Mouse (Mus musculus) spleen, postnatal 36 days (tissue): Measurements from ENCODE around the gene Utp11.

Experiments
- DNase-seq, 2 experiments: peaks; one replicate each; pipeline ENCODE4 v3.0.0; 2022; ENCODE audit warnings: low spot score in 2 of 2, mixed read lengths in 1 of 2

The Utp11 gene

DNA sequence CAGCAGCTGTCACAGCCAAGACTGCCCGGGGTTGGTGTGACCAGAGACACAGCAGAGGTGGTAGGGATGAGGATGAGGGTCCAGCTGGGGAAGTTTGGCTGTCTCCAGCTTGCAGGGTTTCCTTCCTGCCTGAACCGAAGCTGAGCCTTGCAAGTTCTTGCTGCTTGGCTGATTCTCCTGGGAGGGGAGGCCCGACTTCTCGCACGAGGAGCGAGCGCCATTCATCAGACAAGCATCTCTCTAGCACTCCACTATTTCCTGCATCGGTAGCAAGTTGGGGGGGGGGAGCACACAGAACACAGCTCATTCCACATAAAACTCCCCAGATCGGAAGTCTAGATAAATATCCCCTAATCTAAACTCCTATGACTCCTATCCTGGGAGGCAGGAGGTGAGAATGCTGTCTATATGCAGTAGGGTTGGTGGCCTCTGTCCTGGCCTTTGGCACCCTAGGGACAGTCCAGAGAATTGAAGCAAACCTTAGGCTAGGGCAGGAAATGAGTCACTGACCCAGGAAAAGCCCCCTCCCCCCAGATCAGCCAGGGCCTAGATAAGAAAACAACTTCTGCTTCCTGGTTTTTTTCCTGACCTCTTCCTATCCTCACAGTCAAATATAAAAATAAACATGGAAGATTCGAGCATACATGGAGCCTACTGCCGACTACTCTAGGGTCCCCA, 11.5 kb upstream of the Utp11 start:
- no peak for DNase-seq

GRCm38 (mm10) chr4:124703881-124704796, 10.7 kb upstream of the Utp11 start:
- peak; percentile 50 to 55 for DNase-seq

- no peak for DNase-seq
Measured at GRCm38 (mm10) chr4:124703406-124703805, 10.0 kb upstream of the Utp11 start.

GRCm38 (mm10) chr4:124701916-124702315, 8.5 kb upstream of the Utp11 start:
- no peak for DNase-seq

- DNase-seq: peak; percentile 51
Measured at GRCm38 (mm10) chr4:124701052-124701845, 7.8 kb upstream of the Utp11 start.

GRCm38 (mm10) chr4:124700248-124700971, 7.0 kb upstream of the Utp11 start, which contains the start of gene Fhl3:
Gene Fhl3 (plus strand): TSS chr4:124700701.
- peak; percentile 74 to 79 for DNase-seq

- no peak for DNase-seq
Measured at GRCm38 (mm10) chr4:124699791-124700190, 6.4 kb upstream of the Utp11 start.

GRCm38 (mm10) chr4:124695786-124696516, 2.6 kb upstream of the Utp11 start:
- no peak for DNase-seq

GRCm38 (mm10) chr4:124694572-124694971, 1.2 kb upstream of the Utp11 start:
- DNase-seq: no peak

DNA sequence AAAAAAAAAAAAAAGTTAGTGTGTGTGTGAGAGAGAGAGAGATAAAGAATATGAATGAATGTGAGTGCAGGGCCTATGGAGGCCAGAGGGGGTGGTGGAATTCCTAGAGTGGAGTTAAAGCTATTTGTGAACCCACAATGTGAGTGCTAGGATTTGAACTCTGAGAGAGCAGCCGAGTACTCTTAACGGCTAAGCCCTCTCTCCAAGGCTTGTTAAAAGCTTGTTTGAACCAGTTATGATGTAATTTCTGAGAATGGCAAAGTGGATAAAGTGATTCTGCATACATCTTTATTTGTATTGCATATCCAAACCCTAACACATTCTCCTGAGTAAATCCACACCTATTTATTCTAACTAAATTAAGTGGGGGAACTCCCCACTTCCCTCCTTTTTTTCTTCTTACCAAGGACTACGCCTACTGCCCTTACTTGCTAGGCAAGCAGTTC, 961 bp downstream of the Utp11 start:
- no peak for DNase-seq

- DNase-seq: no peak
Measured at GRCm38 (mm10) chr4:124691455-124691854, 1.9 kb downstream of the Utp11 start.

GRCm38 (mm10) chr4:124685897-124686402, 7.5 kb downstream of the Utp11 start:
- no peak for DNase-seq

DNA sequence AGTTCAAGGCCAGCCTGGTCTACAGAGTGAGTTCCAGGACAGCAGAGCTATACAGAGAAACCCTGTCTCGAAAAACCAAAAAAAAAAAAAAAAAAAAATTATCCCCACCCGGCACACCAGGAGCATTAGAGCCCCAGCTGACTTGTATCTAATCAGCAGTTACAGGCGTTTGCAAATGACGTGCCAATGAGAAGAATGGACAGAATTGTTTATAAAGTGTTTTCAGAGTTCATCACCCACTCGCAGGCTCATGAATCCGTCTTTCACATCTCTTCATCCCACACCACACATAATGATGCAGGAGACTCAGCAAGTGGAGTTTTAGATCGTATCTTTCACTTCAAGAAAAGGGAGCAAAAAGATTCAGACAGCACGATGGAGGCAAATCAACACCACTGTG, 7.9 kb downstream of the Utp11 start:
- DNase-seq: no peak

- DNase-seq: no peak
Measured at GRCm38 (mm10) chr4:124685004-124685403, 8.4 kb downstream of the Utp11 start.

DNA sequence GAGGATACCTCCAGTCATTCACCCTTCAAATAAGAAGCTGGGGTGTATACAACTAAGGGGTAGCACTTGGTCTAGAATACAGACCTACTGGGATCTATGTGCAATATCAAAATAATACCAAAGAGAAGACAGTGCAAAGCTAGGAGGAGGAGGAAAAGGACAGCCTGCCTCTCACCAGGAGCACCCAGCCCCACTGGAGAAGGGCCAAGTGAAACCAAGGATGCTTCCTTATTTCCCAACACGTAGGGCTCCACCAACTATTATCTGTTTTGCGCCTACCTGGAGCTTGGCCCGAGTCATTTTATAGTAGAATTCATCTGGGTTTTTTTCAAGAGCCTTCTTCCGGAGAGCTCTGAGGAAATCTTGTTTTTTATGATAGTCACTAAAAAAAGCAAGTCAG, 9.9 kb downstream of the Utp11 start:
- DNase-seq: no peak

GRCm38 (mm10) chr4:124682270-124682669, 11.1 kb downstream of the Utp11 start:
- DNase-seq: no peak

GRCm38 (mm10) chr4:124675958-124676357, 17.4 kb downstream of the Utp11 start:
- DNase-seq: no peak

DNA sequence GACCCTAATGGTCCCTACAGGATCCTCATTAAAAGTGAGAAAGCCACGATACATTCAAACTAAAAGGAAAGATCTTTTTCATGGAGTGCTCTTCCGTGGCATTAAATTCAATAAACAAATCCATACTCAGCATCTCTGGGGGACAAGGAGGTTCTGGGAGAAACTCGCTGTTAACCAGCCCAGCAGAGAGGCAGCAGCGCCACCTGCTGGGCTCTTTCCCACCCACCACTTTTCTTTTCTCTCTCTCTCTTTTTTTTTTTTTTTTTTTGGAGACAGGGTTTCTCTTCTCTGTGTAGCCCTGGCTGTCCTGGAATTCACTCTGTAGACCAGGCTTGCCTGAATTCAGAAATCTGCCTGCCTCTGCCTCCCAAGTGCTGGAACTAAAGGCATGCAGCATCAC, 18.4 kb downstream of the Utp11 start:
- peak in 1 of 2 experiments; percentile 18 for DNase-seq

- DNase-seq: no peak
Measured at GRCm38 (mm10) chr4:124674334-124675032, 18.9 kb downstream of the Utp11 start.
